Mouse (Mus musculus) embryonic facial prominence, embryonic 10.5 days (tissue): Measurements from ENCODE around the gene Kazn. TPM values are rescaled to one million over a fixed set of nuclear protein-coding genes. Genes with fewer than 3 reads are reported as not detected.
A peak's percentile ranks its signal among the peaks of the same experiment; 100 is the strongest.

ENCODE experiments used
- DNase-seq: peaks from one replicate; pipeline ENCODE4 v3.0.0-alpha.2; 2017; ENCODE audit warnings: low spot score
- H3K27ac ChIP-seq: fragments of 300-500 bp; sonication (generic); replicated peaks from 2 replicates; pipeline ENCODE4 v1.5.1; 2016; ENCODE audit warnings: mild to moderate bottlenecking
- H3K27me3 ChIP-seq: fragments of 300-500 bp; sonication (generic); replicated peaks from 2 replicates; pipeline ENCODE4 v1.6.1; 2016; ENCODE audit warnings: low read depth, mild to moderate bottlenecking; ENCODE audit not compliant: poor library complexity, severe bottlenecking
- H3K36me3 ChIP-seq: fragments of 300-500 bp; sonication (generic); replicated peaks from 2 replicates; pipeline ENCODE4 v1.6.1; 2016; ENCODE audit warnings: mild to moderate bottlenecking, moderate library complexity
- H3K4me1 ChIP-seq: fragments of 300-500 bp; sonication (generic); 2 replicates; pipeline ENCODE4 v1.6.1; 2016
- H3K4me3 ChIP-seq: fragments of 300-500 bp; sonication (generic); 2 replicates; pipeline ENCODE4 v1.5.1; 2016; ENCODE audit warnings: mild to moderate bottlenecking, moderate library complexity
- H3K9me3 ChIP-seq: fragments of 300-500 bp; sonication (generic); 2 replicates; pipeline ENCODE4 v1.6.1; 2016; ENCODE audit warnings: mild to moderate bottlenecking
- WGBS: fragments of 180-500 bp; shearing (Covaris S2); methylation state at CpG from one replicate; pipeline ENCODE4 v1.1.7; 2016; 5-methylcytosine and 5-hydroxymethylcytosine counted together
- polyA plus RNA-seq: library from polyadenylated mRNA; unstranded; fragments of >200 nt; fragmentation: Nextera tagmentation; extraction: Ambion mirVana; gene quantifications from 2 replicates; pipeline ENCODE4 v1.2.1, GENCODE M21; 2016

Kazn gene
- polyA plus RNA-seq, 1 experiment from 2014 or later, result 13.3 TPM

DNA sequence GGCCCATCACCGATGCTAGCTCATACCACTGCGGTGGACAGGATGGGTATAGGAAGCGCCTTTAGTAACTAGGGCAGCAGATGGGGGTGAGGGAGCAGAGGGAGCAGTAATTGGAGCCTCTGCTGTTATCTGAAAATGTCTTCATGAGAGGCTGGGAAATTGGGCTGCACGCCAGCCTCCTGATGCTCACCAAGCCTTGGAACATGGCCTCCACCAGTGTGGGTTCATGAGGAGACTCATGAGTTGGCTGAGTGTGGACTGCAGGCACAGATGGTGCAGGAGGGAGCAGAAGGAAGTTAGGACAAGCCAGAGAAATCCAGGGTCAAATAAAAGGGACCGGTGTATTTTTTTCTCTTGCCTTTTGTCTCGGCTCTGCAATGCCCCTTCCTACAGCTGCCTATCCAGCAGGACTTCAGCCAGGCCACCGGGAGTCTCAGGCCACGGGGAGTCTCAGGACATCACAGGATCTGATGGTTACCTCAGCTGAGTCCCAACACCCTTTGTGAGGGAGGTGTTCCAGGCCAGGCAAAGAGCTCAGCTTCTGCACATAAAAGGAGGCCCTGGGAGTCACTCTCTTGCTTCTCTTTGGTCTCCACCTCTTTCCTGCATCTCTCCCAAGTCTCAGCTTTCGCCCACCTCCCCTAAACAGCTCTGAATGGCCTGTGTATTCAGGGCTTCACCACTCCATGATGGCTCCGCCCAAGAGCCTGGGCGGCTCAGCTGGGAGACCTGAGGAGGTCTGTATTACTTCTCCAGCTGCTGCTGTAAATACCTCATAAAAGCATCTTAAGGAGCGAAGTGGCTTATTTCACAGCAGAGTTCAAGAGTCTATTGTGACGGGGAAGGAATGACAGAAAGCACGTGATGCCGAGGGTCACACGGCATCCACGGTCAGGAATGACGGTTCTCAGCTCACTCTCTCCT lies 178.5 kb downstream of the Kazn start:
- Histone ChIP-seq H3K27me3 (no peaks in the 10 kb centered on the region; the same call in 1 of the 2 replicates), H3K4me3 (no peak overlapping the region), H3K36me3 (no peaks in the 10 kb centered on the region), H3K4me1 (peaks cover 48% of the 10 kb centered on the region), H3K9me3 (no peaks in the 10 kb centered on the region), H3K27ac (peak overlapping the region; percentile 60)
- WGBS, result 67% methylated on average over 18 of the region's 18 CpGs
- no peak for DNase-seq

DNA sequence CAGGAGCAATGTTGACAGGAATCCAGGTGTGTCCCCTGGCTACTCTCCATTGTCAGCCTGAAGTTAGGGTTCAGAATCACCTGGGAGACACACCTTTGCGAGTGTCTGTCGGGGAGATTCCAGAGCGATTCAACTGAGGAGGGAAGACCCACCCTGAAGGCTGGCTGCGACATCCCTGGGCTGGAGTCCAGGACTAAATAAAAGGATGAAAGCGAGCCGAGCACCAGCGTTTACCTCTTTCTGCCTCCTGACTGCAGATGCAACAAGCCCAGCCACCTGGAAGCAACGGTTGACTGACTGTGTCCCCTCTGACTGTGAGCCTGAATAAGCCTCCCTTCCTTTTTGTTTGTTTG lies 179.4 kb downstream of the Kazn start:
- Histone ChIP-seq H3K36me3 (no peaks in the 10 kb centered on the region), H3K27ac (no peak overlapping the region), H3K9me3 (no peaks in the 10 kb centered on the region), H3K4me3 (no peak overlapping the region), H3K4me1 (peaks cover 43% of the 10 kb centered on the region), H3K27me3 (no peaks in the 10 kb centered on the region; the same call in 1 of the 2 replicates)
- DNase-seq, result no peak
- WGBS, result 92% methylated on average over 8 of the region's 8 CpGs

DNA sequence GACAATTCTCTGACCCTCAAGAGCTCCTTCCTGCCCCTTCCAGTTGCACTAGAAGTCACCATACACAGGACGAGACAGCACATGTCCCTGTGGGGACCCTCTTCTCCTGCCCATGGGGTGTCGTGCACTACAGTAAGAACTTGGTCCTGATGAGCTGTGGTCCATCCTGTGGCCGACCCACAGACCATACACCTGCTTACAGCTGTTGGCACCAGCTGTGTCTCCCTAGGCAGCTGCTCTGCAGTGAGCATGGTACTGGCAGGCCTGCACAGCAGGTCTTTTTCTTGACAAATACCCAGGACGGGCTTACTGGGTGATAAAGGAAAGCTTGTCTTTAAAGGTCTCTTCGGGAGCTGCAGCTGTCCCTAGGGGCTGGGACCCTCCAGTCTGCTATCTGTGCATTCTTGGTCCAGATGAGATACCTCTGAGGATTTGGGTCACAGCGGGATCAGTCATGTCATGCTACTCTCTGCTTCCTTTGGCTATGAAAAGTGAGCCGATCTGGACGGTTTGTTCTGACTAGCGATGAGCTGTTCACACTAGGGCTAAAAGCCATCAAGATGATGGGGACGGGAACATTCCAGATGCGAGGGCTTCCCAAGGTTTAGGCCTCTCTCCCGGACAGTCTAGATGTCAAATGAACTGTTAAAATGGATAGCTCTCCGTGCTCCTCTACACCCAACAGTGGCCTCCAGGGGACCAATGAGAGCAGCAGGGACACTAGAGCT lies 179.9 kb downstream of the Kazn start:
- WGBS, result 80% methylated on average over 13 of the region's 13 CpGs
- H3K9me3 ChIP-seq, result no peaks in the 10 kb centered on the region
- H3K27me3 ChIP-seq, result no peaks in the 10 kb centered on the region
- H3K36me3 ChIP-seq, result no peaks in the 10 kb centered on the region
- DNase-seq, result no peak
- H3K4me1 ChIP-seq, result peaks cover 48% of the 10 kb centered on the region
- no peak overlapping the region for H3K27ac ChIP-seq
- no peak overlapping the region for H3K4me3 ChIP-seq

DNA sequence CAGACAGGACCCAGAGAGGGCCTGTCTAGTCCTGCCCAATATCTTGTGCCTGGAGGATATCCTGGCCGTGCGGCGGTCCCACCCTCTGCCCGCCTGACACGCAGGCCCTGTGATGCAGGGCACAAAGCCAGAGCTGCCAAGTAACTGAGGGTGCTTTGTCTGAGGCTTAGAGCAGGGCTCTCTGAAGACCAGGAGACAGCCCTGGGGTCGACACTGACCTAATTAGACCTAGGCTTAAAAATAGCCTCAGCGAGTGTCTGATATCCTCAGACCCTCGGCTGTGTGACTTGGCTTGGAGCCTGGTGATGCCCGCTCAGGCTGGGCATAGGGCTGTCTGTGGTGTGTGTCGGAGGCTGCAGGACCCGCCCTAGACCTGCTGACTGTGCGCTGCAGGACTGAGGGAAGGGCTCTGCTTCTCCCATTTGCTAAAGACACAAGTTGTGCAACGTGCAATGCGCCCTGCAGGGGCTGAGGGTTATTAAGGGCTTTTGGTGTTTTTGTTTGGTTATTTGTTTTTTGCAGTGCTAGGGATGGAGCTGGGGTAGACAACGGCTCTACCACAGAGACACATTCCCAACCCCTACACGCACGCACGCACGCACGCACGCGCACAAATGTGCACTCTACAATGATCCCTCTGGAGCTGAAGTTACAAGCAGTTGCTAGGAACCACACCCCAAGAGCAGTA lies 181.5 kb downstream of the Kazn start:
- Histone ChIP-seq H3K4me3 (no peak overlapping the region), H3K36me3 (no peaks in the 10 kb centered on the region), H3K27me3 (no peaks in the 10 kb centered on the region), H3K27ac (peak overlapping the region; percentile 3), H3K9me3 (no peaks in the 10 kb centered on the region), H3K4me1 (peaks cover 57% of the 10 kb centered on the region)
- no peak for DNase-seq
- 70% methylated on average over 22 of the region's 22 CpGs for WGBS

DNA sequence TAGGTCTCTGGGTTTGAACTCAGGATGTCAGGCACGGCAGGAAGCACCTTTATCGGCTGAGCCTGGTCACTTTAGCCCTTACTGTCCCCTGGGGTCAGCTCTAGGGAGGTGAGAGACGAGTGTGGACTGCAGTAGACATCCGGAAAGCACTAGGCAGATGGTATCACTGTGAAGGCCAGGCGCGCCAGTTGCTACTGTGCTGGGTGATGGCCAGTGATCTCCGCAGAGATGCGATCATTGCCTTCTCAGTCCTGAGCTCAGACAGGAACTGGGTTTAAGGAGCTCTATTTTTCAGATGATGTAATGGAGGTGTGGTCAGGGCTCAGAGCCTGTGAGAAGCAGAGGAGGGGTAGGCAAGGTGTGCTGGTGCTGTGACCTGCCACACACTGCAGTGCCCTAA lies 183.6 kb downstream of the Kazn start:
- WGBS, result 85% methylated on average over 8 of the region's 8 CpGs

DNA sequence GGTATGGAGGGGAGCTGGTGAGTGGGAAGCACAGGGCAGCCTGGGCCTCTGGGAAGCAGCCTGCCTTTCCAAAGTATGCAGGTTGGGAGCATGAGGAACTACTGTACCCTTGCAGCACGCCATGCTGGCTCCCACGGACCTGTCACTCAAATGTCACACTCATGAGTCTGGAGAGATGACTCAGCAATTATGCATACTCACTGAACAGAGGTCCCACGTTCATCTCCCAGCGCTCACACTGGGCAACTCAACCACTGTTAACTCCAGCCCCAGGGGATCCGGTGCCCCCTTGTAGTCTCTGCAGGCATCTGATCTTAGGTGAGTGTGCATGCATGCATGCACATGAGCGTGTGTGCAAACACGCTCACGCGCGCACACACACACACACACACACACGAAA lies 184.6 kb downstream of the Kazn start:
- H3K27ac ChIP-seq, result no peak overlapping the region
- no peaks in the 10 kb centered on the region for H3K27me3 ChIP-seq
- no peak overlapping the region for H3K4me3 ChIP-seq
- H3K4me1 ChIP-seq, result peaks cover 43% of the 10 kb centered on the region
- DNase-seq, result no peak
- 89% methylated on average over 11 of the region's 11 CpGs for WGBS
- H3K9me3 ChIP-seq, result no peaks in the 10 kb centered on the region
- no peaks in the 10 kb centered on the region for H3K36me3 ChIP-seq

More for the DNA sequence above, 183.6 kb downstream of the Kazn start:
- Histone ChIP-seq H3K4me3 (no peak overlapping the region), H3K4me1 (peaks cover 48% of the 10 kb centered on the region), H3K27me3 (no peaks in the 10 kb centered on the region), H3K36me3 (no peaks in the 10 kb centered on the region), H3K9me3 (no peaks in the 10 kb centered on the region), H3K27ac (peak overlapping the region; percentile 24; the same call in 1 of the 2 replicates)
- no peak for DNase-seq

DNA sequence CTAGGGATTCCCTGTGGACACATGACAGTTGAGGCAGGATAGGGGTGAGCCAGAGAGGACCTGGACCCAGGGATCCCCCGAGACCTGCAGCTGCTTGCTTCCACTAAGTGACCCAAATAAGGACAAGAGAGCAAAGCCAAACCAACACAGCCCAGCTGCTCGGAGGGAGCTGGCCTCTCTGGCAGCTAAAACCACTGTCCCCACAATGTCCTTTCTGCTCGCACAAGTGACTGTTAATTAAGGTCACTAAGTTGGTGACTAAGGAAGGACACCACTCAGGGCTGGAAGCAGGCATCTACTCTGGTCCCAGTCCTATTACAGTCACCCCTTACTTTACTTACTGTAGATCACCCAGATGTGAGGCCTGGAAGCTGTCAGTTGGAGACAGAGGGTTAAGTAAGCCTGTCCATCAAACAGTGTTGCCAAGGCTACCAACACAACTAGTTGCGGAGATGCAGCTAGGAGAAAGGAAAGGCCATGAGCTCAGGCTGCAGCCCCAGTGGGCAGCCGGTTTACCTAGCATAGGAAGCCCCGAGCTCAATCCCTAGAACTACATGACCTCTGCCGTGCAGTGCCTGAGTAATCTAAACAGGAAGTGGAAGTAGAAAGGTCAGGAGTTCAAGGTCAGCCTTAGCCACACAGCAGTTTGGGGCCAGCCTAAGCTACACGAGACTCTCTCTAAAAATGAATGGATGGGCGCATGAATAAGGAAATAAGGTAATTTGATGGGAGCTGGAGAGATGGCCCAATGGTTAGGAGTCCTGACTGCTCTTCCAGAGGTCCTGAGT lies 185.3 kb downstream of the Kazn start:
- 43% methylated on average over 9 of the region's 9 CpGs for WGBS
- no peak for DNase-seq
- Histone ChIP-seq H3K4me3 (no peak overlapping the region), H3K36me3 (no peaks in the 10 kb centered on the region), H3K27ac (no peak overlapping the region), H3K4me1 (peaks cover 43% of the 10 kb centered on the region), H3K9me3 (no peaks in the 10 kb centered on the region), H3K27me3 (no peaks in the 10 kb centered on the region)

DNA sequence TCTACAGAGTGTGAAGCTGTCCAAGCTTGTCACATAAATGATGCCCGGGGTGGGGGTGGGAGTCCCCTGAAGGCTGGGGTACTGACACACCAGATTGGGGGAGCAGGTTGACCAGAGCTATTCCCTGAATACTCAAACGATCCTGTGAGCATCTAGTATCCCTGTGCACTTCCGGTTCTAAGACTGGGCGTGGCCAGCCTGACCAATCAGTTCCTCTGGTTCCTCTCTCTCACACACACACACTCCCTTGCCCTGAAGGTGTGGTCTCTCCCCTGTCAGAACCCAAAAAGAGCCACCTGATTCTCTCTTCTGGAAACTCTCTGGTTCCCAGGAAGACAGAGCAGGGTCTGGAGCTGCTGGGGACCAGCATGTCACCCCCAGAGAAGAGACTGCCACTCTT lies 185.9 kb downstream of the Kazn start:
- no peak overlapping the region for H3K4me3 ChIP-seq
- WGBS, result 70% methylated on average over 4 of the region's 4 CpGs
- no peaks in the 10 kb centered on the region for H3K27me3 ChIP-seq
- peaks cover 45% of the 10 kb centered on the region for H3K4me1 ChIP-seq
- H3K36me3 ChIP-seq, result no peaks in the 10 kb centered on the region
- no peak overlapping the region for H3K27ac ChIP-seq
- H3K9me3 ChIP-seq, result no peaks in the 10 kb centered on the region
- no peak for DNase-seq

DNA sequence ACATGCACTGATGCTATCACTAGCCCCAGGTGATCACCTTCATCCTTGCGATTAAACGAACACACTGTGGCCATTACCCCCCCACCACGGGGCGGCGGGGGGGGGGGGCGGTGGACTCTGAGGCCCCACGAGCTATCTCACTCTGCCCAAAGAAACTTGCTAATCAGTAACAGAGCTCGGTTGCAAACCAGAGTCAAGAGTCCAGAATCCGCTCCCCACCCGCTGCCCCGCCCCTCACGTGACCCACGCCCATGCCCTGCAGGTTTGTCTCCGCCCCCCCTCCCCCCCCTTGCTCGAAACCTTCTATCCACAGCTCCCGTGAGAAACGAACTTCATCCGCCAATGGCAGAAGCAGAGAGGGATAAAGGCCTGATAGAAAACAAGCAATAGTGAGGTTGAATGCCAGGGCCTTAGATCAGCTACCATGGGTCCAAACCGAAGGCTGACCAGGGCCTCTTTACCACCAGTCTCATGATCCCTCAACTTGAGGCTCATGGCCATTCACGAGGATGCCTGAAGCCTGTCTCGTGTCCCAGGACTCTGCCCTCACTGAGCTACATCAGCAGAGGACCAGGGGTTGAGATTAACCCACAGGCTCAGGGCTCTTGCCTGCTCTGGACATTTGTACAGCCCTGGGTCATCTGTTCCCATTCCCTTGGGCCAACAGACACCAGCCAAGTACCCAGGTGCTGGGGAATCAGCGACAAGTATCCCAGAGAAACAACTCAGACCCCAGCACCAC lies 186.6 kb downstream of the Kazn start:
- no peaks in the 10 kb centered on the region for H3K9me3 ChIP-seq
- H3K4me3 ChIP-seq, result no peak overlapping the region
- peak overlapping the region; percentile 41; the same call in 1 of the 2 replicates for H3K27ac ChIP-seq
- no peaks in the 10 kb centered on the region for H3K27me3 ChIP-seq
- H3K36me3 ChIP-seq, result no peaks in the 10 kb centered on the region
- DNase-seq, result peak; percentile 69
- H3K4me1 ChIP-seq, result peaks cover 46% of the 10 kb centered on the region
- 52% methylated on average over 22 of the region's 22 CpGs for WGBS
